Comparison of ENCODE assay signal across 13 mouse cellular contexts in genomic region chr7:30456487-30456886, GRCm38 (mm10). TPM values are rescaled to one million over a fixed set of nuclear protein-coding genes. Genes with fewer than 3 reads are reported as not detected.
DNase-seq lines count a peak whose midpoint lies in the region; ATAC-seq and TF ChIP-seq lines count a peak whose summit lies in the region.
"Had no signal": no experiment of that assay in that cellular context is flagged by ENCODE, and none has a peak within 500 bp of the region (broad histone marks: within the 10 kb centered on the region; RNA-seq: fewer than 3 reads in every experiment).

No protein-coding gene starts in this region.

- no peak for TF ChIP-seq POLR2A in limb, embryonic 14.5 days (IDR thresholded peaks at IDR 0.05; ENCODE audit: borderline replicate concordance, extremely low read depth, insufficient read depth, insufficient read length)

- peak overlapping the region; percentile 92 for H3K27ac ChIP-seq in layer of hippocampus, adult 2 months
- H3K27ac ChIP-seq in forebrain, embryonic 13.5 days, result no peak overlapping the region
- no peak overlapping the region for H3K27ac ChIP-seq in limb, embryonic 14.5 days (replicated peaks; ENCODE audit: low read depth, low read length)
- H3K27ac ChIP-seq in stomach, embryonic 15.5 days, result no peak overlapping the region
- H3K27ac ChIP-seq: lung, embryonic 15.5 days had no signal

- H3K36me3 ChIP-seq in forebrain, embryonic 13.5 days (ENCODE audit: poor library complexity, severe bottlenecking), result no peaks in the 10 kb centered on the region
- H3K36me3 ChIP-seq in limb, embryonic 14.5 days (ENCODE audit: control insufficient read depth, insufficient read depth, low read length), result no peaks in the 10 kb centered on the region
- H3K36me3 ChIP-seq in stomach, embryonic 15.5 days, result no peaks in the 10 kb centered on the region
- H3K36me3 ChIP-seq: lung, embryonic 15.5 days had no signal

- peak overlapping the region; percentile 48 for H3K9ac ChIP-seq in forebrain, embryonic 13.5 days
- no peak overlapping the region for H3K9ac ChIP-seq in limb, embryonic 14.5 days (ENCODE audit: low read depth, low read length, severe bottlenecking)
- no peak overlapping the region for H3K9ac ChIP-seq in stomach, embryonic 15.5 days
- H3K9ac ChIP-seq: lung, embryonic 15.5 days had no signal

- no peak for DNase-seq in layer of hippocampus, adult 2 months (ENCODE audit: low spot score in 2 of 2)
- no peak for DNase-seq in layer of hippocampus, postnatal 36 days
- no peak for DNase-seq in limb, embryonic 14.5 days (ENCODE audit: low spot score)
- no peak for DNase-seq in natural killer cell, adult 2 months (ENCODE audit: low spot score in 2 of 2)
- no peak for DNase-seq in adrenal gland, postnatal 10 days
- DNase-seq in cerebellum, adult 11 months, result no peak
- DNase-seq: cerebellum, adult 9-10 months; kidney, adult 11 months; thymus, postnatal 25 days had no signal

- peaks cover 35% of the 10 kb centered on the region for H3K4me1 ChIP-seq in forebrain, embryonic 13.5 days
- 0 out of 2 replicates have a peak, but pooled peaks cover 4% of the 10 kb centered on the region for H3K4me1 ChIP-seq in limb, embryonic 14.5 days (ENCODE audit: control insufficient read depth, insufficient read depth, low read length)
- peaks cover 25% of the 10 kb centered on the region for H3K4me1 ChIP-seq in stomach, embryonic 15.5 days

- no peaks in the 10 kb centered on the region for H3K9me3 ChIP-seq in forebrain, embryonic 13.5 days (replicated peaks)
- H3K9me3 ChIP-seq in limb, embryonic 14.5 days (ENCODE audit: control insufficient read depth, low read length), result peaks cover 6% of the 10 kb centered on the region; the same call in 1 of the 2 replicates
- no peaks in the 10 kb centered on the region for H3K9me3 ChIP-seq in stomach, embryonic 15.5 days
- H3K9me3 ChIP-seq: lung, embryonic 15.5 days had no signal

- peak overlapping the region; percentile 53 for H3K4me3 ChIP-seq in layer of hippocampus, adult 2 months
- H3K4me3 ChIP-seq in forebrain, embryonic 13.5 days, result peak overlapping the region; percentile 27
- no peak overlapping the region for H3K4me3 ChIP-seq in limb, embryonic 14.5 days (replicated peaks; ENCODE audit: low read length)
- peak overlapping the region; percentile 24 for H3K4me3 ChIP-seq in stomach, embryonic 15.5 days (replicated peaks)
- H3K4me3 ChIP-seq: lung, embryonic 15.5 days had no signal

- H3K27me3 ChIP-seq in forebrain, embryonic 13.5 days, result peaks cover 95% of the 10 kb centered on the region
- H3K27me3 ChIP-seq in limb, embryonic 14.5 days (ENCODE audit: control insufficient read depth, insufficient read depth, low read length), result peaks cover 90% of the 10 kb centered on the region
- peaks cover 89% of the 10 kb centered on the region for H3K27me3 ChIP-seq in stomach, embryonic 15.5 days (replicated peaks)

- peak overlapping the region; percentile 54 for H3K4me2 ChIP-seq in forebrain, embryonic 13.5 days
- H3K4me2 ChIP-seq in limb, embryonic 14.5 days (replicated peaks; ENCODE audit: low read depth, low read length, severe bottlenecking), result 0 out of 2 replicates have a peak overlapping the region, but pooled peaks have one; percentile 21
- H3K4me2 ChIP-seq in stomach, embryonic 15.5 days, result peak overlapping the region; percentile 46
- H3K4me2 ChIP-seq: lung, embryonic 15.5 days had no signal

- WGBS in forebrain, embryonic 13.5 days, result under 1% methylated on average over 9 of the region's 9 CpGs
- WGBS in limb, embryonic 14.5 days, result 1% methylated on average over 9 of the region's 9 CpGs
- 2% methylated on average over 9 of the region's 9 CpGs for WGBS in stomach, embryonic 15.5 days

- no peak for ATAC-seq in forebrain, embryonic 13.5 days
- ATAC-seq in limb, embryonic 14.5 days (ENCODE audit: low FRiP score, low read depth), result no peak
- no peak for ATAC-seq in stomach, embryonic 15.5 days (ENCODE audit: insufficient read depth, low FRiP score, low read depth)

- TF ChIP-seq CTCF in layer of hippocampus, adult 2 months (conservative IDR thresholded peaks at IDR 0.05), result no peak

RNA-seq across cellular contexts. Expression of gene Kirrel2, which starts 1.0 kb away (rescaled TPM):
- 10 to 100 TPM; 15.0 to 20.4 TPM for total RNA-seq in layer of hippocampus, adult 2 months (2021)
- total RNA-seq in layer of hippocampus, postnatal 36 days (2021), result 10 to 100 TPM; 12.3 to 21.0 TPM
- polyA plus RNA-seq in forebrain, embryonic 13.5 days (2015; fragmentation: Nextera tagmentation; extraction: Ambion mirVana), result 0.36 and 0.65 TPM in 2 replicates
- 0.06 and 0.13 TPM in 2 replicates for polyA plus RNA-seq in limb, embryonic 14.5 days (2012; rRNA removed)
- polyA plus RNA-seq in limb, embryonic 14.5 days (2014; fragmentation: Nextera tagmentation; extraction: Ambion mirVana), result 0.07 TPM in 1 of 2 replicates, not detected in the other
- polyA plus RNA-seq in stomach, embryonic 15.5 days (2015; fragmentation: Nextera tagmentation; extraction: Ambion mirVana), result 4.7 and 6.0 TPM in 2 replicates
- total RNA-seq in adrenal gland, postnatal 10 days (2021), result not detected
- total RNA-seq: neutrophil, adult 5-6 weeks had no signal
- polyA plus RNA-seq: lung, embryonic 15.5 days had no signal

RNA-seq across cellular contexts. Expression of gene Nphs1, which starts 1.6 kb away (rescaled TPM):
- 1 to 10 TPM; 1.2 to 1.3 TPM for total RNA-seq in layer of hippocampus, adult 2 months (2021)
- total RNA-seq in layer of hippocampus, postnatal 36 days (2021), result 1 to 10 TPM; 1.2 TPM
- 0.15 and 0.18 TPM in 2 replicates for polyA plus RNA-seq in forebrain, embryonic 13.5 days (2015; fragmentation: Nextera tagmentation; extraction: Ambion mirVana)
- 0.03 and 0.06 TPM in 2 replicates for polyA plus RNA-seq in limb, embryonic 14.5 days (2012; rRNA removed)
- 0.14 and 0.23 TPM in 2 replicates for polyA plus RNA-seq in limb, embryonic 14.5 days (2014; fragmentation: Nextera tagmentation; extraction: Ambion mirVana)
- polyA plus RNA-seq in stomach, embryonic 15.5 days (2015; fragmentation: Nextera tagmentation; extraction: Ambion mirVana), result 3.7 and 5.7 TPM in 2 replicates
- not detected for total RNA-seq in adrenal gland, postnatal 10 days (2021)
- total RNA-seq: neutrophil, adult 5-6 weeks had no signal
- polyA plus RNA-seq: lung, embryonic 15.5 days had no signal

RNA-seq across cellular contexts. Expression of gene Aplp1, which starts 11.2 kb away (rescaled TPM):
- 1,000 to 10,000 TPM; 1,283 to 1,305 TPM for total RNA-seq in layer of hippocampus, adult 2 months (2021)
- total RNA-seq in layer of hippocampus, postnatal 36 days (2021), result 1,000 to 10,000 TPM; 1,244 to 1,325 TPM
- 306 and 329 TPM in 2 replicates for polyA plus RNA-seq in forebrain, embryonic 13.5 days (2015; fragmentation: Nextera tagmentation; extraction: Ambion mirVana)
- polyA plus RNA-seq in limb, embryonic 14.5 days (2012; rRNA removed), result 41.9 and 55.5 TPM in 2 replicates
- 31.4 and 37.4 TPM in 2 replicates for polyA plus RNA-seq in limb, embryonic 14.5 days (2014; fragmentation: Nextera tagmentation; extraction: Ambion mirVana)
- 38.6 and 46.5 TPM in 2 replicates for polyA plus RNA-seq in stomach, embryonic 15.5 days (2015; fragmentation: Nextera tagmentation; extraction: Ambion mirVana)
- total RNA-seq in adrenal gland, postnatal 10 days (2021), result 10 to 100 TPM; 26.1 to 34.3 TPM
- total RNA-seq: neutrophil, adult 5-6 weeks had no signal

RNA-seq across cellular contexts. Expression of gene Nfkbid, which starts 35.0 kb away (rescaled TPM):
- total RNA-seq in layer of hippocampus, adult 2 months (2021), result 1 to 10 TPM; 2.8 to 3.0 TPM
- 1 to 10 TPM; 3.1 to 3.4 TPM for total RNA-seq in layer of hippocampus, postnatal 36 days (2021)
- 1.3 and 1.6 TPM in 2 replicates for polyA plus RNA-seq in forebrain, embryonic 13.5 days (2015; fragmentation: Nextera tagmentation; extraction: Ambion mirVana)
- polyA plus RNA-seq in limb, embryonic 14.5 days (2012; rRNA removed), result 3.0 and 3.5 TPM in 2 replicates
- 1.7 and 2.2 TPM in 2 replicates for polyA plus RNA-seq in limb, embryonic 14.5 days (2014; fragmentation: Nextera tagmentation; extraction: Ambion mirVana)
- polyA plus RNA-seq in stomach, embryonic 15.5 days (2015; fragmentation: Nextera tagmentation; extraction: Ambion mirVana), result 2.5 and 2.6 TPM in 2 replicates
- 1 to 10 TPM; 2.3 to 2.4 TPM for total RNA-seq in adrenal gland, postnatal 10 days (2021)

RNA-seq across cellular contexts. Expression of gene Hcst, which starts 36.8 kb away (rescaled TPM):
- total RNA-seq in layer of hippocampus, adult 2 months (2021), result 1 to 10 TPM in 1 of 2 experiments, not detected in 1; 1.5 TPM
- total RNA-seq in layer of hippocampus, postnatal 36 days (2021), result not detected
- 0.88 TPM in 1 of 2 replicates, not detected in the other for polyA plus RNA-seq in forebrain, embryonic 13.5 days (2015; fragmentation: Nextera tagmentation; extraction: Ambion mirVana)
- polyA plus RNA-seq in limb, embryonic 14.5 days (2012; rRNA removed), result 1.9 and 2.2 TPM in 2 replicates
- polyA plus RNA-seq in limb, embryonic 14.5 days (2014; fragmentation: Nextera tagmentation; extraction: Ambion mirVana), result 0.70 and 3.0 TPM in 2 replicates
- polyA plus RNA-seq in stomach, embryonic 15.5 days (2015; fragmentation: Nextera tagmentation; extraction: Ambion mirVana), result 1.4 and 2.0 TPM in 2 replicates
- 1 to 10 TPM; 3.7 to 4.9 TPM for total RNA-seq in adrenal gland, postnatal 10 days (2021)

Comparison
In these comparisons a context has a peak if more than half of its experiments do, and no peak if none do; other contexts are left out.
1. RNA of gene Kirrel2, which starts 1.0 kb away (total RNA-seq): 12.3 to 21.0 TPM in layer of hippocampus, postnatal 36 days and 15.0 to 20.4 TPM in layer of hippocampus, adult 2 months; not detected in adrenal gland, postnatal 10 days; every median in the first group is over 10 times any median in the second.
2. RNA of gene Aplp1, which starts 11.2 kb away (total RNA-seq): 1,244 to 1,325 TPM in layer of hippocampus, postnatal 36 days and 1,283 to 1,305 TPM in layer of hippocampus, adult 2 months; 26.1 to 34.3 TPM in adrenal gland, postnatal 10 days; every median in the first group is over 10 times any median in the second.
3. Peak in every context shown above with its lines, with median percentiles within 50 percentile points of each other: H3K4me2 ChIP-seq.